Mouse (Mus musculus): ENCODE data around the gene Acer1. TPM values are rescaled to one million over a fixed set of nuclear protein-coding genes. Genes with fewer than 3 reads are reported as not detected.

The Acer1 gene
- polyA plus RNA-seq, 1 experiment from 2014 or later = not detected

DNA sequence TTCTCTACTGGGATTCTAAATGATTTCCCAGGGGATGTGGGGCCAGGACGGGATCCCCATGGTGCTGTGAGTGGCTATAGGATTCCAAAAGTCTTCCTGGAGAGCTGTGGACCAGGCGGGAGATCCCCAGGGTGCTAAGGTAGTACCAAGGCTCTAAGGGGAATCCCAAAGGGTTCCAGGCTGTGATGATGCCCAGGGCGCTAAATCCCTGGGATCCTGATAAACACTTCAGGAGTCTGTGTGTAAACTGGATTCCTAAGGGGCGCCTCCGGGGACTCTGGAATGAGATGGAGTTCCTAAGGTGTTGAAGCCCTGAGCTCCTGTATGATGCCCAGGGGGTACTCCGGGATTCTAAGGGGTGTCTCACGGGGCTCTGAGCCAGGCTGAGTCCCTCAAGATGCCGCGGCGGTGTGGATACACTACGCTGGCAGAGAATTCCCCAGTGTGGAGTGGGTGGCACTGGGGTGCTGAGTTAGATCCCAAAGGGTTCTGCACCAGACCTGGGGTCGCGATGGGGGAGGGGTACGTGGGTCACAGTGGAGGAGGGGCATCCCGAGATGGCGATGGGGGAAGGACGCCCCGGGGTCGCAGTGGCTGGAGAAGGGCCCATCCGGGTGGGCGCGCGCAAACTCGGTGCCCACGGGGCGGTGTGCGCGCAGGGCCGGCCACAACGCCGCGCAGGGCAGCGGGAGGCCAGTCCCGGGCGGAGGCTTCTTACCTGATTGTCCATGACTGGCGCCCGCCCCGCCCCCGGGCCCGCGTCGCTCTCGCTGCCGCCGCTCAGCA is 47.2 kb downstream of the Acer1 start:
- peak overlapping the region; percentile 96 for H3K4me3 ChIP-seq (ENCODE audit: low read length)
- no peaks in the 10 kb centered on the region for H3K27me3 ChIP-seq (ENCODE audit: control insufficient read depth, insufficient read depth, low read depth, low read length)
- H3K36me3 ChIP-seq (ENCODE audit: control insufficient read depth, insufficient read depth, low read length) = no peaks in the 10 kb centered on the region
- H3K9ac ChIP-seq (ENCODE audit: low read length) = peak overlapping the region; percentile 94
- WGBS = 1% methylated on average over 32 of the region's 45 CpGs
- ATAC-seq (ENCODE audit: low read depth) = peak; percentile 63
- H3K4me2 ChIP-seq (ENCODE audit: low read depth, low read length) = peak overlapping the region; percentile 90
- no peaks in the 10 kb centered on the region for H3K9me3 ChIP-seq (ENCODE audit: control insufficient read depth, low read length)
- H3K4me1 ChIP-seq (replicated peaks; ENCODE audit: control insufficient read depth, insufficient read depth, low read length) = peaks cover 18% of the 10 kb centered on the region
- peak overlapping the region; percentile 57 for H3K27ac ChIP-seq (ENCODE audit: low read length)

DNA sequence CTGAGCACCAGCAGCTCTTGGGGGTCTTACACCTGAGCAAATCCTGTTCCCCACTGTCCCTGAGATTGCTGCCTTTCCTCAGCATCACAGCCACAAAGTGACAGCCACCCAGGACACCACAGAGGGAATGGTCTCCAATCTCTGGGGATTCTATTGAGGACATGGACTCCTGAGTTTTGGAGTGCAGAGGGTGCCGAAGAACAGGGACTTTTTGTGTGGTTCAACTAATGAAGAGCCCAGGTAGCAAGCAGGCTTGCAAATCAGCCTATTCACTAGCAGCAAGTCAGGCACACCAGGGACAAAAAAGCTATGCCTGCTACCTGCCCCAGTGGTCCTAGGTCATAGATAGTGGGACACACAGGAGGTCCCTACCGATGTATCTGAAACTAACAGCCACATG is 48.5 kb downstream of the Acer1 start:
- no peak overlapping the region for H3K4me3 ChIP-seq (ENCODE audit: low read length)
- H3K4me1 ChIP-seq (replicated peaks; ENCODE audit: control insufficient read depth, insufficient read depth, low read length) = peaks cover 18% of the 10 kb centered on the region
- no peak for ATAC-seq (ENCODE audit: low read depth)
- no peaks in the 10 kb centered on the region for H3K9me3 ChIP-seq (ENCODE audit: control insufficient read depth, low read length)
- H3K4me2 ChIP-seq (ENCODE audit: low read depth, low read length) = peak overlapping the region; percentile 90; the same call in 1 of the 2 replicates
- no peaks in the 10 kb centered on the region for H3K27me3 ChIP-seq (ENCODE audit: control insufficient read depth, insufficient read depth, low read depth, low read length)
- peak overlapping the region; percentile 11; the same call in 1 of the 2 replicates for H3K9ac ChIP-seq (ENCODE audit: low read length)
- no peak overlapping the region for H3K27ac ChIP-seq (ENCODE audit: low read length)
- no peaks in the 10 kb centered on the region for H3K36me3 ChIP-seq (ENCODE audit: control insufficient read depth, insufficient read depth, low read length)
- 85% methylated on average over 2 of the region's 2 CpGs for WGBS

DNA sequence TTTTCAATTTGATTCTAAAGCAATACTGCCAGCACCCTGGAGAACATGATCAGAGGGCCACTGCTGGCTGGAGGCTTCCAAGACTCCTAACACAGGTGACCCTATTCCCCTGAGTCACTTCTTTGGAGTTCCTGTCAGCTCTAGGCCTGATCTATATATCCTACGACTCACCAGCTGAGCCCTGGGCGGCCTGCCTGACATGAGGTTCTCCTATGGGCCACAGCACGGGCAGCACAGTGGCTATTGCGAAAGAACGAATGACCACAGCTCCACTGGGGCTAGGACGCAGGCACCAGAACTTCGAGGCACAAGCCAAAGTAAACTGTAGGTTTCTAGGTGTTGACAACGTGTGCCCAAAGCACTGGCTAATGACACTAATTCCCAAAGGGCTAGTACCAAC is 51.9 kb downstream of the Acer1 start:
- H3K4me1 ChIP-seq (replicated peaks; ENCODE audit: control insufficient read depth, insufficient read depth, low read length) = peaks cover 18% of the 10 kb centered on the region
- H3K27ac ChIP-seq (ENCODE audit: low read length) = no peak overlapping the region
- no peaks in the 10 kb centered on the region for H3K27me3 ChIP-seq (ENCODE audit: control insufficient read depth, insufficient read depth, low read depth, low read length)
- no peak for ATAC-seq (ENCODE audit: low read depth)
- no peaks in the 10 kb centered on the region; the same call in 1 of the 2 replicates for H3K36me3 ChIP-seq (ENCODE audit: control insufficient read depth, insufficient read depth, low read length)
- H3K9ac ChIP-seq (ENCODE audit: low read length) = no peak overlapping the region
- H3K4me3 ChIP-seq (ENCODE audit: low read length) = no peak overlapping the region
- H3K4me2 ChIP-seq (ENCODE audit: low read depth, low read length) = no peak overlapping the region
- 80% methylated on average over 8 of the region's 8 CpGs for WGBS
- H3K9me3 ChIP-seq (ENCODE audit: control insufficient read depth, low read length) = no peaks in the 10 kb centered on the region

DNA sequence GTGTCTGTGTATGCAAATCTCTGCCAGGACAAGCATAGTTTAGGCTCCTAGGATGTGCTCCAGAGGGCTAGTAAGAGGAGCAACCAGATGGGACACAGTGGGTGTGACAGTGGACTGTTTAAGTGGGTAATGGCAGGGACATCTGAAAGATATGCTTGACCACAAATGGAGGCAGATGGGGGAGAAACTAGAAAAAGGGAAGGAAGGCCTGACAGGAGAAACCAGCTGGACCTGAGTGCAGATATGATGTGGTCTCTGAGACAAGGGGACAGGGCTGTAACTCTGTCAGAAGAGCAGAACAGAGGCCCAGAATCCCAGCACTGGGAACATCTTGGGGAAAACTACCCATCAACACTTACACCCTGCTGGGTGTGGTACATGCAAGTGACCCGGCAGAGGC is 52.4 kb downstream of the Acer1 start:
- Histone ChIP-seq H3K27ac (ENCODE audit: low read length) (no peak overlapping the region), H3K27me3 (ENCODE audit: control insufficient read depth, insufficient read depth, low read depth, low read length) (no peaks in the 10 kb centered on the region), H3K9me3 (ENCODE audit: control insufficient read depth, low read length) (no peaks in the 10 kb centered on the region), H3K4me3 (ENCODE audit: low read length) (no peak overlapping the region), H3K4me2 (ENCODE audit: low read depth, low read length) (no peak overlapping the region), H3K36me3 (ENCODE audit: control insufficient read depth, insufficient read depth, low read length) (no peaks in the 10 kb centered on the region; the same call in 1 of the 2 replicates), H3K4me1 (replicated peaks; ENCODE audit: control insufficient read depth, insufficient read depth, low read length) (peaks cover 16% of the 10 kb centered on the region), H3K9ac (ENCODE audit: low read length) (no peak overlapping the region)
- WGBS = 81% methylated on average over 1 of the region's 1 CpGs
- ATAC-seq (ENCODE audit: low read depth) = no peak

DNA sequence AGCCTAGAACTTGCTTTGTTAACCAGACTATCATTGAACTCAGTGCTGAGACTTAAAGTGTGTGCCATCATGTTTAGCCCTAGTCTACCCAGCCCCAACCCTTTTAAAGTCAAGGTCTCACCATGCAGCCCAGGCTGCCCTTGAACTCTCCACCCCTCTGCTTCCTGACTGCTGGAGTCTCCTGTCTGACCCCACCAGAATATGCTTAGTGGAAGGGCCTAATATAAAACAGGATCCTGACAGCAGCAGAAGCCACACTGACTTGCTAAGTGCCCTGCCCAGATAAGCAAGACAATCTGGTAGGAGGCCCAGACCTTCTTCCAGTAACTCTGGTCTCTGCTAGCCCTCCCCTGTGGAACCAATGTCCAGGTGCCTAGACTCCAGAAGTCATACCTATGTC is 52.8 kb downstream of the Acer1 start:
- no peak for ATAC-seq (ENCODE audit: low read depth)
- Histone ChIP-seq H3K4me3 (ENCODE audit: low read length) (no peak overlapping the region), H3K27ac (ENCODE audit: low read length) (no peak overlapping the region), H3K36me3 (ENCODE audit: control insufficient read depth, insufficient read depth, low read length) (peaks cover 3% of the 10 kb centered on the region; the same call in 1 of the 2 replicates), H3K9me3 (ENCODE audit: control insufficient read depth, low read length) (no peaks in the 10 kb centered on the region), H3K9ac (ENCODE audit: low read length) (no peak overlapping the region), H3K4me2 (ENCODE audit: low read depth, low read length) (no peak overlapping the region), H3K27me3 (ENCODE audit: control insufficient read depth, insufficient read depth, low read depth, low read length) (no peaks in the 10 kb centered on the region), H3K4me1 (replicated peaks; ENCODE audit: control insufficient read depth, insufficient read depth, low read length) (peaks cover 11% of the 10 kb centered on the region)

DNA sequence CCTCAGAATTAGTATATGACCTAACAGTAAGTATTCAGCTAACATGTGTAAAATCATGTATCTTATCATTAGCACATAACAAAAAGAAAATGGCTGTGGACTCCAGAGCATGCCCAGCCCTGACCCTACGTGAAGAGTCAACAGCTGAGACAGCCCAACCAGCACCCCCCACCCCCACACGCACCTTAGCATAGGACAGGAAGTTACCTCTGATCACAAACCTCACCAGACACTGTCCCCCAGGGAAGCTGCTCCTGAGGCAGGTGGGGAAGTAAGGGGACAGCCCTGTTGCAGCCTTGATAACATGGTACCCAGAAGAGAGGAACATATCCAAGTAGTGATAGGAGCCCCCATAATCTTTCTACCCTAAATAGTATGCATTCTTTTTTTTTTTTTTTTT is 55.9 kb downstream of the Acer1 start:
- Histone ChIP-seq H3K4me2 (ENCODE audit: low read depth, low read length) (no peak overlapping the region), H3K4me1 (replicated peaks; ENCODE audit: control insufficient read depth, insufficient read depth, low read length) (no peaks in the 10 kb centered on the region), H3K27ac (ENCODE audit: low read length) (no peak overlapping the region), H3K9ac (ENCODE audit: low read length) (no peak overlapping the region), H3K27me3 (ENCODE audit: control insufficient read depth, insufficient read depth, low read depth, low read length) (no peaks in the 10 kb centered on the region), H3K4me3 (ENCODE audit: low read length) (no peak overlapping the region), H3K9me3 (ENCODE audit: control insufficient read depth, low read length) (no peaks in the 10 kb centered on the region), H3K36me3 (ENCODE audit: control insufficient read depth, insufficient read depth, low read length) (peaks cover 9% of the 10 kb centered on the region; the same call in 1 of the 2 replicates)
- ATAC-seq (ENCODE audit: low read depth) = no peak
- 85% methylated on average over 2 of the region's 2 CpGs for WGBS

DNA sequence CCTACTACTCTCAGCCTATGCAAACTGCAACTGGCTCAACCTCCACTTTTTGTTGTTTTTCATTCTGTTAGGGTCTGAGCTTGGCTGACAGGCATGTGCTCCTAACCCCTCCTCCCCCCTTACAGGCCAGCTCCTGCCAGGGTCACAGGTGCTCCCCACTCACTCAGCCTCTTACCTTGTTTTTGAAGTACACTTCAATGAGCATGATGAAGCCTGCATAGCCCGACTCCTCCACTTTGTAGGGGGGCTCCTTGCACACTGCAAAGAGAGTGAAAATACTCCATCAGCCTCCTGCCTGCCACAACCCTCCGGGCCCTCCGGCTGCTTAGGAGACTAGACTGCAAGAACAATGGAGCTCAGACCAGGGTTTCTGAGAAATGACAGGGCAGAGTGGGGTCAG is 62.2 kb downstream of the Acer1 start:
- H3K27ac ChIP-seq (ENCODE audit: low read length) = 0 out of 2 replicates have a peak overlapping the region, but pooled peaks have one; percentile 2
- peaks cover 22% of the 10 kb centered on the region for H3K36me3 ChIP-seq (ENCODE audit: control insufficient read depth, insufficient read depth, low read length)
- H3K9me3 ChIP-seq (ENCODE audit: control insufficient read depth, low read length) = no peaks in the 10 kb centered on the region
- no peak overlapping the region for H3K4me3 ChIP-seq (ENCODE audit: low read length)
- no peak overlapping the region for H3K9ac ChIP-seq (ENCODE audit: low read length)
- no peaks in the 10 kb centered on the region for H3K27me3 ChIP-seq (ENCODE audit: control insufficient read depth, insufficient read depth, low read depth, low read length)
- ATAC-seq (ENCODE audit: low read depth) = peak; percentile 82
- peaks cover 4% of the 10 kb centered on the region; the same call in 1 of the 2 replicates for H3K4me1 ChIP-seq (replicated peaks; ENCODE audit: control insufficient read depth, insufficient read depth, low read length)
- no peak overlapping the region for H3K4me2 ChIP-seq (ENCODE audit: low read depth, low read length)
- 48% methylated on average over 3 of the region's 3 CpGs for WGBS

GRCm38 (mm10) chr17:56917166-56917565 is 64.8 kb downstream of the Acer1 start:
- Histone ChIP-seq H3K9ac (ENCODE audit: low read length) (no peak overlapping the region), H3K4me3 (ENCODE audit: low read length) (no peak overlapping the region), H3K4me2 (ENCODE audit: low read depth, low read length) (no peak overlapping the region), H3K27me3 (ENCODE audit: control insufficient read depth, insufficient read depth, low read depth, low read length) (no peaks in the 10 kb centered on the region), H3K9me3 (ENCODE audit: control insufficient read depth, low read length) (no peaks in the 10 kb centered on the region), H3K4me1 (replicated peaks; ENCODE audit: control insufficient read depth, insufficient read depth, low read length) (peaks cover 6% of the 10 kb centered on the region; the same call in 1 of the 2 replicates), H3K27ac (ENCODE audit: low read length) (no peak overlapping the region), H3K36me3 (ENCODE audit: control insufficient read depth, insufficient read depth, low read length) (peaks cover 16% of the 10 kb centered on the region)
- WGBS = 85% methylated on average over 2 of the region's 2 CpGs
- ATAC-seq (ENCODE audit: low read depth) = no peak

DNA sequence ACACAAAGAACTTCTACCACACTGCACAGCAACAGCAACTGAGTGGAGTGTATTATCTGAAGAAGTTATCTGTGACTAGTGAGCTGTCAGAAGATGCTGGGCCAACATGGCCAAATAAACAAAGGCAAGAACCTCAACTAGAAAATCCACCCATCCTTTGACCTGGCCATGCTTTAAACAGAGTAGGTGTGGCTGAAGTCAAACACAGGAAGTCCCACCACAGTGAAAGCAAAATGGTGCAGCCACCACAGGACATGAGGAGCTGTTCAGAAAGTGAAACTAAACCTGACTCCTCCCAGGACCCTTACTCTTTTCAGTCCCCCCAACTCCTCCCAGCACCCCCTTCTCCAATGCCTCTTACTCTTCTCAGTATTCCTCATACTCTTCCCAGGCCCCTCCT is 68.5 kb downstream of the Acer1 start:
- no peak for ATAC-seq (ENCODE audit: low read depth)
- Histone ChIP-seq H3K4me2 (ENCODE audit: low read depth, low read length) (no peak overlapping the region), H3K27ac (ENCODE audit: low read length) (no peak overlapping the region), H3K4me3 (ENCODE audit: low read length) (no peak overlapping the region), H3K9me3 (ENCODE audit: control insufficient read depth, low read length) (no peaks in the 10 kb centered on the region), H3K27me3 (ENCODE audit: control insufficient read depth, insufficient read depth, low read depth, low read length) (no peaks in the 10 kb centered on the region), H3K36me3 (ENCODE audit: control insufficient read depth, insufficient read depth, low read length) (peaks cover 20% of the 10 kb centered on the region), H3K4me1 (replicated peaks; ENCODE audit: control insufficient read depth, insufficient read depth, low read length) (peaks cover 7% of the 10 kb centered on the region), H3K9ac (ENCODE audit: low read length) (no peak overlapping the region)

Measured in lung, embryonic 16.5 days (tissue).